Mouse (Mus musculus) adrenal gland, adult 18-20 months (tissue): Measurements from ENCODE around the gene Tspan13. TPM values are rescaled to one million over a fixed set of nuclear protein-coding genes. Genes with fewer than 3 reads are reported as not detected.

ENCODE experiments used
- DNase-seq, 2 experiments: peaks; one replicate each; pipeline ENCODE4 v3.0.0; 2021 to 2022; ENCODE audit warnings: low spot score in 2 of 2
- total RNA-seq, 2 experiments: library from RNA; stranded (reverse); gene quantifications; 1 replicate in 1 of 2; 2 replicates in 1 of 2; pipeline ENCODE4 v1.2.3; 2021

Tspan13 gene
- total RNA-seq, 2 experiments from 2014 or later = 9.6 to 15.6 TPM

DNA sequence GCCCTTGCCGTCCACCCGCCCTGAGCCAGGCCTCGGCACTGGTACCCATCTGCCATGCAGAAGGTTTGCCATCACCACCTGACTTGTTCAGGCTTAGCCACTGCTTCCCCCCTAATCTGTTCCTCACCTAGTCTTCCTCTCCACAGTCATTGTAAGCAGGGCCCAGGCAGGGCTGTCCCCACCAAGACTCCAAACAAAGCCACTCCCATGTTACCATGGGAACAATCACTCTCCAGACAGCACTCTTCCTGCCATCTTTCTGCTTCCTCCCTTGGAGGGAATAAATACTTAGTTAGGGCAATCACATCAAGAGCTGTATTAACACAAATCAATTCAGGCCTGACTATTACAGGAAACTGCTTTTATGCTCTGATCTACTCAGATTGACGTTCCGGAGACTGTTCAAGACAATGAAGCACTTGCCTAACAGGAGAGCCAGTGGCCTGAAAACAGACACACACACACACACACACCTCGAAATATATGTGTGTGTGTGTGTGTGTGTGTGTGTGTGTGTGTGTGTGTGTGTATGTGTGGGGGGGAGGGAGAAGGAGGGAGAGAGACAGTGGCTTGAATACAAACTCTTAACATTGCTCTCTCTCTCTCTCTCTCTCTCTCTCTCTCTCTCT, 60.5 kb downstream of the Tspan13 start:
- DNase-seq = no peak

- DNase-seq = no peak
Measured at GRCm38 (mm10) chr12:35979625-35980024, 62.7 kb downstream of the Tspan13 start.

DNA sequence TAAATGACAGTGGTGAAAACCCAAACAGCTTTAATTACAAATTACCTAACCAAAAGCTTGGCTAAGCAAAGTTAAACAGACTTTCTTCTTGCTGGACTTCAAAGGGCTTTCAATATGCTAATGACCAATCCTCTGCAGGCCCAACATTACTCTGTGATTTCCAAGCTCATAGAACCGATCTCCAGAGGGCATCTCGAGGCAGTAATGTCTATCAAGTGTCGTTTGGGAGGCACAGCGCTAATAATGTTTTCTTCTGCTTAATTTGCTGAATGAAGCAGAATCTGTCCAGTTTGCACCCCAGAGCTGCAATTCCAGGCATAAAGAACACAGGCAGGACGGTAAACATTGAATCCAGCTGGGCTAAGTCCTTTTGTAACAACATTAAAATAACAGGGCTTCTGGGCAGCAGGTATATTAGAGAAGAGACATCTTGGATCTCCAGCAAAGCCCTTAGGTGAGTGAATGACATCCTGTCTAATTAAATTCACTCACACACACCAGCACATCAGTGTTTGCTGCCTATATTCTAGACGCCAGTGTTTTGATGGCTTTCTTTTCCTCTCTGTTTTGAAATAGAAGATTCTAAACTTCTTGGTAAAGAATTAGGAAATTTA, 64.6 kb downstream of the Tspan13 start:
- no peak for DNase-seq

GRCm38 (mm10) chr12:35975898-35976297, 66.4 kb downstream of the Tspan13 start:
- no peak for DNase-seq

- DNase-seq = no peak
Measured at GRCm38 (mm10) chr12:35966768-35967141, 75.5 kb downstream of the Tspan13 start.

DNA sequence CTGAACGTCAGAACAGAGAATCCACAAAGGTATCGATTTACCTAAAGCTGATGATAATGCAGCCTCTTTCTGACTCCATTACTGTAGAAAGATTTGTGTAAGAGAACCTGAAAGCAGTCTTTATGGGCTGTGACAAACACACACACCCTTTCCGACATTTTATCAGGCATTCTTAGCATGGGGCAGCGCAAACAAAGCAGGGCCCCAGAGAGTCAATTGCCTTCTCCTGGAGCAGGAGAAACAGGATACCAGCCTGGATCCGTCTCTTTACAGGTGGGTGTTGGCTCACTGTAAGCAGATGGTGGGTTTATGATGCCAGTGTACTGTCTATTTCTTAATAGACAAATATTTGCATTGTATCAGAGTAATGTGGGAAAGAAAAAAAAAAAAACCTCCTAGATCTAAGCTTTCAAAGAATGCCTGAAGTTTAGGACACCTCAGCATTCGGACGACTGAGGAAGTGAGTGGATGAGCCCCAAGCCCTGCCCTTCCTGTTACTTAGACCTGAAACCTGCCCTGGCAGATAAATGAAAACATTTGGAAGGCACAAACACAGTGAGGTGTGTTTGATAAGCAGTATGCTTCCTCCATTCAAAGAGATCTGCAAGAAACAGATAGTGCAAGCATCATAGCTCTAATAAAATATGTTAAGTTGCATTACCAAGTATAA, 76.1 kb downstream of the Tspan13 start:
- no peak for DNase-seq

Other genes starting within 250 kb of the Tspan13 start
- not detected for gene Agr3, start 116.9 kb downstream of the Tspan13 start, total RNA-seq
- gene Agr2, start 49.6 kb downstream of the Tspan13 start, total RNA-seq = not detected
- 10 to 100 TPM; 20.7 to 28.0 TPM for gene Ankmy2, start 114.6 kb upstream of the Tspan13 start, total RNA-seq
- 10 to 100 TPM; 19.1 to 20.3 TPM for gene Bzw2, start 115.6 kb upstream of the Tspan13 start, total RNA-seq
- gene Lrrc72, start 210.9 kb upstream of the Tspan13 start, total RNA-seq = not detected